Comparison of ENCODE assay signal across 8 mouse cellular contexts in the genomic region with DNA sequence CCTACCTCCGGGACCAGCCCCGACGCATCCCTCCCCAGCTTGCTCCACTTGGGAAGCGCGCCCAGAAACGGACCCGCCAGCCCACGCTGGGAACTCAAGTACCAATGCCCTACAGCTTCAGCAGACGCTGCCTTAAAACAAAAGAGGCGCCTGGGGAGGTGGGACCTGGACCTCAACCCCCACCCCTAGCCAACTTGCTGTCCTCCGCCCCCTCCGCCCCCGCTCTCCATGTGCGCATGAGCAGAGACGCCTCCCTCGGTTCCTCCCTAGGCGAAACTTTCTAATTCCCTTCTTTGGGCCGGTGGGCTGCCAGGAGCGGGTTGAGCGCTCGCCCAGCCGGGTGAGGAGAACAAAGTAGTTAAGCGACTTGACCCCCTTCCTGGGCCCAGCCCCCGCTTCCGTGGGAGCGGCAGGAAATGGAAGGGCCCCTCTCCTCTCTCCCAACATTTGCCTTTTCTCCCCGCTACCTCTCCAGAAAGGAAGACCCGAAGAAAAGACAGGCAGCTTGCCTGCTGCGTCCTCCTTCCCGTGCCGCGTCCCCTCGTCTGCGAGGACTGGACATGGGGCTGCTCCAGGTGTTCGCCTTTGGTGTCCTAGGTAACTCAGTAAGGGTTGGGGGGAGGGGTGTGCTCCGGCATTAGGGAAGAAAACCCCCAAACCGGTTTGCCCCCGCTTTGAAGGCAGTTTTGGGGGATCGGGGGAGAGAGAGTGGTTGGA. TPM values are rescaled to one million over a fixed set of nuclear protein-coding genes. Genes with fewer than 3 reads are reported as not detected.
DNase-seq lines count a peak whose midpoint lies in the region; ATAC-seq lines count a peak whose summit lies in the region.

A gene (plus strand): TSS at position 230 of the 717 bp plus-strand sequence.

- peak; percentile 8 to 15 for DNase-seq in cerebellum, adult 18-20 months
- peak; percentile 61 for DNase-seq in embryo, embryonic 11.5 days (ENCODE audit: low read depth, low spot score)
- DNase-seq in heart, adult 8-10 months (ENCODE audit: low spot score) = peak; percentile 71
- DNase-seq in kidney, adult 8-10 months = peak; percentile 83 to 84
- peak; percentile 54 for DNase-seq in liver
- DNase-seq in neural tube, embryonic 10.5 days (ENCODE audit: extremely low spot score, low spot score) = peak; percentile 77
- DNase-seq in urinary bladder, postnatal 14 days (ENCODE audit: low spot score) = peak; percentile 78

- ATAC-seq in cerebellum, adult (ENCODE audit: insufficient number of reproducible peaks, low FRiP score, low TSS enrichment) = no peak

RNA-seq across cellular contexts. Expression of the gene that starts here (rescaled TPM):
- 10 to 100 TPM; 44.0 to 51.1 (median 48.7) TPM for total RNA-seq in heart, adult 8-10 months (2022)

Comparison
In these comparisons a context has a peak if more than half of its experiments do, and no peak if none do; other contexts are left out.
1. DNase-seq: peak in every context shown above with its lines; median percentile 84 in kidney, adult 8-10 months; 78 in urinary bladder, postnatal 14 days; 77 in neural tube, embryonic 10.5 days; 71 in heart, adult 8-10 months; 61 in embryo, embryonic 11.5 days; 54 in liver; 12 in cerebellum, adult 18-20 months.